Mouse (Mus musculus) cerebellum, adult 9-10 months (tissue): Measurements from ENCODE around the gene Prkn.
A peak's percentile ranks its signal among the peaks of the same experiment; 100 is the strongest.

Experiments used
- DNase-seq: peaks from one replicate; pipeline ENCODE4 v3.0.0; 2022

The Prkn gene

DNA sequence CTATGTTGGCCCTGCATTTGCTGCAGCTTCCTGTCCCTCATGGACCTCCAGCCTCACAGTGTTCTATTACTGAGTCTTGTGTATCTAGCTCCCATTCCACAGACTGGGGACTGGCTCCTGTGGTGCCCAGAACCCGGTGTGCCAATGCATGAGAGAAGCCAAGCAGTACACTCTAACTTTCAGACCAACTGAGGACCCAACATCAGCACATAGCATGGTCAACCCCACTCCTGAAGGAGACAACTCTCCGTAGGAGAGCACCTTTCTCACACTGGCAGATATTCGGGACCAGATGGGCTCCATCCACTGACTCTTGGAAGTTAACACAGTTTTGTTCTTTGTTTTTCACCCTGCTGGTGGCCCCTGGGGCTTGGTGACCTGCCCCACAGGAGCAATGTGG is 1026.0 kb downstream of the Prkn start:
- no peak for DNase-seq

GRCm38 (mm10) chr17:11867334-11868095 is 1027.3 kb downstream of the Prkn start:
- DNase-seq = no peak

DNA sequence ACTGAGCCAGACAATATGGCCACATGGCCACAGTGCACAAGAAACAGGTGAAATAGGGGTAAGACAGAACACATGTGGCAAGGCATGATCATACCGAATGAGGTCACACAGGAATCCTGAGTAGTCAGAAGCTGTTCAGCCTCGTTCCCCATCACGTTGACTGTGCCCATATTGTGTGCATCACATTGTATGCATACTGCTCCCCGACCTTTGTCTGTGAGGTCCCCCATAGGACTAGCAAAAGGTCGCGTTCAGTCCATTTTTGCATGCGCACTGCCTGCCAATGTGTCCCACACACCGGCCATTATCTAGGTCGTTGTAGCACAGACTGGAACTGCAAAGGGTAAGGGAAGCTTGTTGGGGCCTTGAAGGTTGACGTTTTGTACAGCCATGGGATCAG is 1030.4 kb downstream of the Prkn start:
- no peak for DNase-seq

DNA sequence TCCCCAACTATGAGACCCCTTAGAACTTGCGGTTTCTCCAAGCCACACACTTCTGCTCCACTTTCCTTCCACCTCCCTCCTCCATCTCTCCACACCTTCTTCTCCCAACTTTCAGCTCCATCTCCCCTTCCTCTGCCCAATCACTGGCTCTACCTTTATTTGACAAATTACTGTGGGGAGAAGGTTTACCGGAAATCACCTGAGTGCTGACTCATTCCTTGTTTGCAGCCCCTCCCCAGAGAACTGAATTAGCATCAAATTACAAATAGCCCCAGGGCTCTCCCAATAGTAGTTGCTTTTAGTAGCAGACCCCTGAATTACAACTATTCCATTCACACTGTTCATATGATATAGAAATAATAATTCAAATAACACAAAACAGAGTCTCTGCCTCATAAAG is 1036.1 kb downstream of the Prkn start:
- DNase-seq = no peak

GRCm38 (mm10) chr17:11881110-11881820 is 1041.1 kb downstream of the Prkn start:
- DNase-seq = peak; percentile 81

DNA sequence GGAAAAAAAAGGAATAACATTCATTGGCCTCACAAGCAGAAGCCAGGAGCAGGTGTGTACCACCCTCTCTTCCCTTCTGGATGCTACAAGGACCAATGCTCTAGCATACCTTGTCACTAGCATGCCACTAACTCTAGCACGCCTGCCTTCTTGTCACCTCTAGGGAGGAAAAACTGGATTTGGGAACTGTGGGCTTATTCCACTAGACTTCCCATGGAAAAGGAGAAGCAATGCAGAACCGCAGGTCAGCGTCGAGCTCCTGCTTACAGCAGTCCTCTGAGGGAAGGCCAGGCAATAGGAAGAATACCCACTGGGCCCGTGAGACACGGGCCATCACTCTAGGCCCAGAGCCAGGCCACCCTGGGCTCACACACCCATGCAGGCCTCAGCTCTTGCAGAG is 1045.4 kb downstream of the Prkn start:
- no peak for DNase-seq

DNA sequence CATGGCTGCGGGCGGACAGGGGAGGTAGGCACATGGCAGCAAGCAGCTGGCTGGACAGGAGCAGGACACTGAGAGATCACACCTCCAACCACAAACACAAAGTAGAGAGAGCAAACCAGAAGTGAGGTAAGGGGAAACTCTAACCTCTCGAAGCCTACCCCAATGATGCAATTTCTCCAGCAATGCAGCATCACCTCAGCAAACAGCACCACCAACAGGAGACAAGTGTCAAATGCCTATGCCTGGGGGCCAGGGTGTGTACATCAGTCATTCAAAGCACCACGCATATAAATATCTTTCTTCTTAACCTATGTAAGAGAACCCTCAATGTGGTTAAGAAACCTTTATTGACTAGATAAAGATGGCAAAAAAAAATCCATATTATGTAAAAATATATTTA is 1046.8 kb downstream of the Prkn start:
- no peak for DNase-seq

- DNase-seq = peak; percentile 94
These were observed 1047.5 kb downstream of the Prkn start for GRCm38 (mm10) chr17:11887591-11888205.

DNA sequence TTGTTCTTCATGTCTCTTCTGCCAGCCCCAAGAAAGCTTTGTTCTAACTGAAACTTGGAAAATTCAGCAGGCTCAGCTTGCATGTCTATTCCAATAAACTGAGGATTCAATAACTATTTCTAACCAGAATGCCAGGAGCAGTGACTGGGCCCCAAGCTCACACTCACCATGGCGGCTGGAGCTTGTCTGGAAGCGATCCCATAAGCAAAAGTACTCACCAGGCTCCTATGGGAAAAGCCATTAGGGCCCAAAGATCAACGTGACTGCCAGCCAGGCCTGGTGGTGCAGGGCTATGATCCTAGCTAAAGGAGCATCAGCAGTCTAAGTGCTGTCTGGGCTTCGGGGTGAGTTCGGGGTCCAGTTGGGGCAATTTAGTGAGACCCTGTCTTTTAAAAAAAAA is 1048.6 kb downstream of the Prkn start:
- no peak for DNase-seq

- DNase-seq = no peak
These were observed 1060.1 kb downstream of the Prkn start for GRCm38 (mm10) chr17:11900300-11900699.

GRCm38 (mm10) chr17:11901731-11902130 is 1061.5 kb downstream of the Prkn start:
- no peak for DNase-seq

GRCm38 (mm10) chr17:11903001-11903400 is 1062.8 kb downstream of the Prkn start:
- peak; percentile 60 for DNase-seq

DNA sequence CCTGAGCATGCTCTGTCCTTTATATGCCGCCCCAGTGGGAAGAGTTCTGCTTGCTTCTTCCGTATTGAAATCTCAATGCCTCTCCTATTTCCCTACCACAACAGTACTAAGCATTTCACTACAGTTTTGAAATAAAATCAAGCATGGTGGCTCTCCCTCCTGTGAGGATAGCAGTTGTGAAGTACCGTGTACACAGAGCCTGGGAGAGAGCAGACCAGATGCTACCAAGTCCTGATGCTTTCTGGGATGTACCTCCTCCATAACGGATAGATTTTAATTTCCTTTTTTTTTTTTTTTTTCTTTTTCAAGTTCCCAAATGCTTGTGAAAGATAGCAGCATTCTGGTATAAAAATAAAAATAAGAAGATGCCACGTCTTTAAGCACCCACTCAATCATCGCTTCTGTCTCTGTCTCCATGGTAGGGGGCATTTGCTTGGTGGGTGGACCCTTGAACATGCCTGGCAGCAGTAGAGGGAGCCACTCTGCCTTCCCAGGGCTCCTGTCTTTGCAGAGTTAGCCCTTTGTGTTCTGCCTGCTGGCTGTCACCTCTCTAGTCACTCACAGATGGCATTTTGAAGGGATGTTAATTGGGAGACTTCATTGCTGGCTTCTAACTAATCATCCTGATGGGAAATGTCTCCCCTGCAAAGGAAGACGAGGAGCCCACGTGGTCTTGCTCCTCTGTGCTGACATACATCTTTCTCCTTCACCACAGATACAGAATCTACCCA is 1070.6 kb downstream of the Prkn start:
- DNase-seq = no peak

- no peak for DNase-seq
These were observed 1072.0 kb downstream of the Prkn start for GRCm38 (mm10) chr17:11912136-11912535.

DNA sequence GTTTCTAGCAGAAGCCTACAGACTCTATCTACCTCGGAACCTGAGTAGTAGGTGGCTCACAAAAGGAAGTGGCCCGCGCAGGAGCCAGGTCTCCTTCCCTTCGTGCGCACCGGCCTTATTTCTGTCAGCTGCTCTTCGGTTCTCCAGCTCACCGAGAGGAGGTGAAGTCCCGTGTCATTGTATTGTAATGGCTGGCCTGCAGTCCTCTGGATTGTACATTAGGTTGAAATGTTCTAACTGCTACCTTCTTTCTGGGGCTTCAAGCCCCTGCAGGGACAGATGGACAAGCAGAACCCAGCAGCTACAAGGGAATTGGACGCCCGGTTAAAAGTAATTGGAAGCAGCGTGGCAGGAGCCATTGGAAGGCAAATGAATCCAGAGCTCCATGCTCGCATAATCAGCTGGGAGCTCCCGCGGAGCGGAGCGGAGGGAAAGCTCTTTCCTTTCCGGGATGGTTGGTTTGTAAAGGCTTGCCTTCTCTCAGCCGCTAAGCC is 1072.7 kb downstream of the Prkn start:
- DNase-seq = peak; percentile 53

GRCm38 (mm10) chr17:11913620-11914019 is 1073.4 kb downstream of the Prkn start:
- no peak for DNase-seq

DNA sequence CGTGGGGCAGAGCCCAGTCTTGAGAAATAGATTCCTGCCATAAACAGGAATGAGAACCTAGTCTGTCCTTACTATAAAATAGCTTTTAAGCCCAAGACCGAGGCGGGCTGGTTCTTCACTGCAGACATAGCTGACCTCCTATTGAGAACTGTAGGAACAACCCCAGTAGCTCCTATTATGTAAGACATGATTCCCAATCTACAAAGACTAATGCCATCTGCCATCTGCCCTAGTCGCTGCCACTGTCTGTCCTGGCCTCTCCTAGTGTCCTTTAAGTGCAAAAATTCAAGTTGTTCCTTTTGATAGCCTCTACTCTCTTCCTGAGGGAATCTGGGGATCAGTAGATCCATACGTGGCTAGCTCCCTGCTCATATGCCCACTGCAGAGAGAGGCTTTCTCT is 1074.3 kb downstream of the Prkn start:
- peak; percentile 70 for DNase-seq

DNA sequence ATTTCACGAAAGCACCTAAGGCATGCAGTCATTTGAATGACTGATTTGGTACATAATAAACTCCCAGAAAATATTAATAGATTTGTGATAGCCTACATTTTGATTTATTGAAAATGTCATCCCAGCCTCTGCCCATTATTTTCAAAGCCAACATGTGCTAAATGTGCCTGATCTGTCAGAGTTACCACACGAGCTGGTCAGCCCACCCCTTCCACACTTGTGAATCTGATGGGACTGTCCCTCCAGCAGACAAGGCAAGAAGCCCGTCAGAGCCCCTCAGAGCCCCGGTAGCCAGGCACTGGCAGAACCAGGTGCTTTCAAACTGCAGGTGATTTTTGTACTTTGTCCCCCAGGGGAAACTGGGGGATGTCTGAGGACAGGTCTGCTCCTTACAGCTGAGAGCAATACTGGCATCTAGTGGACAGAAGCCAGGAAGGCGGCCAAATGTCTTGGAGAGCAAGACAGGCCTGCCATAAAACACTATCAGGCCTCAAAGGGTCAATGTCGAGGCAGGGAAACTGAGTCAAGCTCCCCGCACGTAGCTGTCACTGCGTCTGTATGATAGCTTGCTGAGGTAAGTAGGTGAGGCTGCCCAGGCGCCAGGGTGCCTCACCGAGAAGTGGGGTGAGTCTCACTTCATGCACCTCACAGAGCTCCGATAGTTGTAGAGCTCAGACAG is 1078.1 kb downstream of the Prkn start:
- peak; percentile 63 for DNase-seq

DNA sequence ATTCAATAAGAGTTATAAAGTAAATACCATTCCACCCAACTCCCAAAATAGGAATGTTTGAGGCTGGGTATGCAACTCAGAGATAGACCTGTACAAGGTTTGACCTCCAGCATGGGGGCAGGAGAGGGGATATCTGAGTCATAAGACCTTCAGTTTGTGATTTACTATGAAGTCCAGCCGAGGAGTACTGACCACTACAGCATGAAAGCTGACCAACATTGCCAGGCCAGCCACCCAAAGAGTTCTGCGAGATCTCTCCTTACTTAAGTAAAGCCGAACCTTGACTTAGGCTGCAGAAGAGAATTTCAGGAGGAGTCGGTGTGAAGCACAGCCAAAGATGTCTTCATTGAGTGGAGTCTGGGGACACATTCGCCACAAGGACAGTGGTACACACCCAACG is 1079.4 kb downstream of the Prkn start:
- no peak for DNase-seq

DNA sequence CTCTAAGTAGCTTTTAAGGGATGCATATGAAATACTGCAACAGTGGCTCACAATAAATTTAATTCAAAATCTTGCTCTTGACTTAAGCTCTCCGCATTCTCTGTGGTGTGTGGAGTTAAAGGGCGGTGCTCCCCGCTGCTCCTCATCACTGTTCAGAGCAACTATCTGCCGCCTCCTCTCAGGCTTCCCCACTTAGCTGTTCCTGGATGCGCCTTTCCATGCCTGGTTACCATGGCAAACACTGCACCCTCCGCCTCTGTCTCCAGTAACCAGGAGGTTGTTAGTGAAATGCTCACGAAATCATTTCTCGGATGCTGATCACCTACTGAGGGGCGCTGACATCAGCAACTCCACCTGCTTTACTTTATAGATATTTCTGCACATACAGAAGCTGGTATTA is 1080.8 kb downstream of the Prkn start:
- no peak for DNase-seq

GRCm38 (mm10) chr17:11923989-11924388 is 1083.8 kb downstream of the Prkn start:
- DNase-seq = no peak

DNA sequence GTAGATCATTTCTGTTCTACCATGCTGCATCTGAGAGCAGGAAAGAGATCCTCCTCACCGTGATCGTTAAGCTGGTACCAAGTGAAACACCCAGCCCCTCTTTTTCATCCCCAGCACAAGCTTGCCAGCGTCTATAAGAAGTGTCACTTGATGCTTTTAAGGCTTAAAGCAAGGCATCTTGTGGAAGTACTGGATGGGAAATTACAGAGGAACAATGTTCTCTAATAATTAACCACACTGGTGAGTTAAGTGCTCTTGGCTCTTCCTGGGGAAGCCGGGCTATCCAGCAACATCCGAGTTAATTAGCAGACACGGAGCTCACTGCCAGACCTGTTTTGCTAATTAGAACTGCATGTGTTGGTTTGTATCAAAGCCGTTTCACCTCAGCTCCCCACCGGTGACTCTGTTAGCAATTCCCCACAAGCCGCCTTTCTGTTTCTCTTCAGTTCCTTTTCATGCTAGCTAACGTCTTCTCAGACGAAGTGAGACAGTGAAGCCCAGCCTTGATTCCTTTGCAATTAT is 1086.7 kb downstream of the Prkn start:
- no peak for DNase-seq
